Mouse (Mus musculus) adrenal gland, postnatal 0 days (tissue): Measurements from ENCODE around the gene Fxyd1. TPM values are rescaled to one million over a fixed set of nuclear protein-coding genes. Genes with fewer than 3 reads are reported as not detected.

Source experiments
- microRNA-seq: library from miRNA; unstranded; fragments of <30 nt; microRNA quantifications from one replicate; pipeline ENCODE4, GENCODE M21; 2016; ENCODE audit warnings: borderline replicate concordance; ENCODE audit not compliant: insufficient number of aligned reads
- polyA plus RNA-seq: library from polyadenylated mRNA; unstranded; fragments of >200 nt; fragmentation: Nextera tagmentation; extraction: Ambion mirVana; gene quantifications from 2 replicates; pipeline ENCODE4 v1.2.1, GENCODE M21; 2015

Fxyd1 gene
- 225 and 390 TPM in 2 replicates for polyA plus RNA-seq

DNA sequence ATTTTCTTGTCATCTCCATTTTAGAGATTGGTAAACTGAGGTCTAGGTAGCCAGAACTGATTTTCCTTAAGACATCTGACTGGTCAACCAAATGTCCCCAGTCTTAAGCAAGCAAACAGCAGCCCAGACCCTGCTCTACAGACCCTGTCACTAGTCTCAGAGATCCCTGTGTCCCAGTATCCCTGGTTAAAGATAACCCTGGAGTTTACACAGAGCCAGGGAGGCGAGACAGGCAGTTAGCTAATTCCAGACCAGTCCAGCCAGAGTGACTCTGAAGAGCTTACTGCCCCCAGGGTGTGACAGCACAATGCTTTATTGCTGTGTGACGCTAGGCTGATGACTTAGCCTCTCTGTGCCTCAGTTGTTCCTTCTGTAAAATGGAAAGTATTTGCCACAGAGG is at the start of gene Fxyd1:
TSS of gene Fxyd1 (minus strand) at position 129 of the 400 bp plus-strand sequence.

DNA sequence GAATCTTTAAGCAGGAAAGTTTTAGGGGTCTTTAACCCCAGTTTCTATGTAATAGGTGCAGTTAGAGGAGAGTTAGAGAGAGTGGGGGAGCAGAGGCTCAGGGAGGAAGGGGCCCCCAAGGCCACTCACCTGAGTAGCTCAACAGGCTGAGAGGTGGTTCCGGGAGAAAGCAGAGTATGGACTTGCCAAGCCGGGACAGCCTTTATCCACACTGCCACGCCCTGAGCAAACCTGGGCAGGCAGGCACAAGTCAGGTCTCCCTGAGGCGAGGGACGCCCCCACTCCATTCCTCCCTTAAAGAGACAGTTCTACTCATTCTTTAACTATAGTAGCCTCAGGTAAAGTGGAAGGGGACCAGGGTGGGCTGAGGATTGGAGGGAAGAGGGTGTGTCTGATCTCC is 19.5 kb upstream of the Fxyd1 start, which contains the start of gene Fxyd3:
TSS of gene Fxyd3 (minus strand) at position 213 of the 400 bp plus-strand sequence.

DNA sequence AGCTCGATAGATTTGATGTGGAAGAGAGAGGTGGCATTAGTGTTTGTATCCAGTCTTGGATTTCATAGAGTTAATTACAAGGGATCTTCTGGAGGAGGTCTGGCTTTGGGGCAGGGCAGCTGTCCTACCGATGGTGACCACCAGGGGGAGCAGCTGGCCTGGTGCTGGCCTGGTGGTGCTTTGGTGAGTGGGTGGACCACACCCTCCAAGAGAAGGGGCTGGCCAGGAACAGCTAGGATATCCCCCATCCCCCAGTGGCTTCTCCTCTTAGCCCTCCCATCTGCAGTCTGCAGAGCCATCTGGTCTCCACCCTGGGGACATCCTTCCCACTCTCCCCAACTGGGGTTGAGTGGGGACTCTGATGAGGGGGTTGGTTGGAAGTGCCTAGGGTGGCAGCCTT is 2.1 kb upstream of the Fxyd1 start, which contains the start of gene Lgi4:
TSS of gene Lgi4 (plus strand) at position 235 of the 400 bp plus-strand sequence.

DNA sequence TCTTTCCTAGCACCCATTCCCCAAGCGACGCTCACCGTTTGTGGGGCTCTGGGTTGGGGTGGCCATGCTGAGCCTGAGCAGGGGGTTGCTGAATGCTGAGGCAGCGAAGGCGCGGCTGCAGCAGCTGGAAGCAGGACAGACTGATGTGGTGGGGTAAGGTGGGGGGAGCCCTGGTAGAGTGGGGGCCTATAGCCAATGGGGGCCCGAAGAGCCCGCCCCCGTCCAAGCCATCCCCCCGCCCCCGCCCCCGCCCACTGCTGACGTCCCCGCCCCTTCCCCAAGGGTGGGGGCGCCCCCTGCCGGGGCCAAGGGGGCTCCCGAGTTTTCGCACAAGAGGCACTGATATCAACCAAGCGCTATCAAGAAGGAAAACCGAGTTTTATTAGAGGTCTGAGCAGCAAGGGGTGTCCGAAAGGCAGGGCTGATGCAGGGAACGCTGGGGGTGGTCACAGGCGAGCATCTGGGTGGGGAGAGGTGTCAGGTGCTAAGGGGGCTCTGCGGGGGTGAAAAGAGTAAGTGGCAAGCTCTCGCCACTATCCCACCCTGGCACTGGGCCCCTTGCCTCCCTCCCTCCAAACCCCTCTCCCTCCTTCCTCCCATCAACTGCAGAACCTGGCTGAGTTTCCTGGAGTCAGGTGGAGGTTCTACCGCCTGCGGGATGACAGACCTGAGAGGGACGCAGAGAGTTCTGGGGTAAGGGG is 5.5 kb downstream of the Fxyd1 start, which contains the start of gene Fxyd7:
TSS of gene Fxyd7 (minus strand) at position 147 of the 701 bp plus-strand sequence.

DNA sequence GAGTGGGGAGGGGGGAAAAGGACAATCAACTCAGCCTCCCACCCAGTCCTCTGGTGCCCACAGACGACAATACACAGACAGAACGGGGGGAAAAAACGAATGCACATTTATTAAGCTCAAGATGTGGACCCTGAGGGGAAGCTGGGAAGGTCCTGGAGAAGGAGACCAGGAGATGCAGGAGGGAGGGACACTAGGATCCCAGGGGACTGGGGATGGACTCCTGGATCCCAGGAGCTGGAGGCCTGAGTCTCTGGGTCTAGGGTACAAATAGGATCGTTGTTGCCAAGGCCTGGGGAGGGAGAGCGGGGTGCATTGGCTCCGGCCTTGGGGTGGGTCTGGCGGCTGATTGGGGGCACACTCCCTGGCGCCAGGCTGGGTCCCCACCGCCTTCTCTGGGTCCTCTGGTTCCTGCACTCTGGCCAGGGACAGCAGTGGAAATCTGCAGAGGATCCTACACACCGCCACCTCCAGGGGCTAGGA is 14.5 kb downstream of the Fxyd1 start, which contains the start of gene Fxyd5:
TSS of gene Fxyd5 (minus strand) at position 51 of the 480 bp plus-strand sequence.

Small RNAs within 50 kb of the gene (microRNA-seq; reads per million reads assigned to microRNA genes)
- gene Mir7050: not detected

Other genes with a start within 250 kb of the Fxyd1 start
- gene Ffar2, start 233.4 kb downstream of the Fxyd1 start, polyA plus RNA-seq: 0.25 and 0.35 TPM in 2 replicates
- 2.1 and 5.5 TPM in 2 replicates for gene Ffar3, start 201.0 kb downstream of the Fxyd1 start, polyA plus RNA-seq
- not detected in 2 replicates for gene Ffar1, start 195.6 kb downstream of the Fxyd1 start, polyA plus RNA-seq
- gene Cd22, start 176.9 kb downstream of the Fxyd1 start, polyA plus RNA-seq: 0.36 and 0.40 TPM in 2 replicates
- gene Mag, start 142.3 kb downstream of the Fxyd1 start, polyA plus RNA-seq: 0.27 and 0.55 TPM in 2 replicates
- 0.50 TPM in 1 of 2 replicates, not detected in the other for gene Hamp2, start 132.5 kb downstream of the Fxyd1 start, polyA plus RNA-seq
- 2.9 and 4.7 TPM in 2 replicates for gene Hamp, start 113.2 kb downstream of the Fxyd1 start, polyA plus RNA-seq
- gene Usf2, start 100.4 kb downstream of the Fxyd1 start, polyA plus RNA-seq: 17.0 and 22.5 TPM in 2 replicates
- gene Lsr, start 83.7 kb downstream of the Fxyd1 start, polyA plus RNA-seq: 6.0 and 8.3 TPM in 2 replicates
- gene Fam187b, start 83.4 kb downstream of the Fxyd1 start, polyA plus RNA-seq: 0.61 and 0.90 TPM in 2 replicates
- gene Fxyd5, start 14.7 kb downstream of the Fxyd1 start, polyA plus RNA-seq: 52.9 and 58.4 TPM in 2 replicates
- gene Fxyd7, start 5.7 kb downstream of the Fxyd1 start, polyA plus RNA-seq: 13.9 and 77.9 TPM in 2 replicates
- 1.5 and 2.2 TPM in 2 replicates for gene Lgi4, start 2.1 kb upstream of the Fxyd1 start, polyA plus RNA-seq
- gene Fxyd3, start 19.5 kb upstream of the Fxyd1 start, polyA plus RNA-seq: 3.7 and 9.1 TPM in 2 replicates
- 6.0 and 8.0 TPM in 2 replicates for gene Hpn, start 58.1 kb upstream of the Fxyd1 start, polyA plus RNA-seq
- gene Scn1b, start 69.8 kb upstream of the Fxyd1 start, polyA plus RNA-seq: 4.7 and 6.2 TPM in 2 replicates
- gene Gramd1a, start 98.7 kb upstream of the Fxyd1 start, polyA plus RNA-seq: 37.2 and 38.5 TPM in 2 replicates
- not detected in 2 replicates for gene Scgb2b2, start 233.3 kb upstream of the Fxyd1 start, polyA plus RNA-seq
- not detected in 2 replicates for gene Scgb1b2, start 234.6 kb upstream of the Fxyd1 start, polyA plus RNA-seq